In the genomic region with DNA sequence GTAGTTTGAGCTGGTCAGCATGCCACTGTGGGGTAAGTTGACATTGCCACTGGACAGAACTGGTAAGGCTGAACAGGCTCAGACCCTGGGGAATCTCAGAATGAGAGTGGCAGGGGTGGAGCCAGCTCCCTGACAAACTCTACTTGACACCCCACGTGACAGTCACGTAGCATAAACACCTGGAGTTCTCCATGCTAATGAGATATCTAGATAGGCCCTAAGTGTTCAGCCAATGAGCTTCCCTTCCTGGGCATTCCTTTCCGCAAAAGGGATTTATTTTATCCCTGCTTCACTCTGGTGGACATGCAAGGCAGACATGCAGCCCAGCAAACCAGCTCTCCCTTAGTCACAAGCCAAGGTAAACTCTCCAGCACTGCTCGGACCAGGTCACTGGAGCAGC, we compare ENCODE assay signal across 22 mouse cellular contexts. TPM values are rescaled to one million over a fixed set of nuclear protein-coding genes. Genes with fewer than 3 reads are reported as not detected.
A peak's percentile ranks its signal among the peaks of the same experiment; 100 is the strongest.
DNase-seq lines count a peak whose midpoint lies in the region; ATAC-seq and TF ChIP-seq lines count a peak whose summit lies in the region.
"Had no signal": no experiment of that assay in that cellular context is flagged by ENCODE, and none has a peak within 500 bp of the region (broad histone marks: within the 10 kb centered on the region; RNA-seq: fewer than 3 reads in every experiment).

No protein-coding gene starts in this region.

- H3K4me1 ChIP-seq in heart, embryonic 16.5 days (ENCODE audit: control insufficient read depth, insufficient read depth, low read length) = peaks cover 4% of the 10 kb centered on the region
- 0 out of 2 replicates have a peak, but pooled peaks cover 3% of the 10 kb centered on the region for H3K4me1 ChIP-seq in heart, embryonic 11.5 days (ENCODE audit: control insufficient read depth, insufficient read depth, low read length)
- no peaks in the 10 kb centered on the region for H3K4me1 ChIP-seq in kidney, adult 2 months (ENCODE audit: control insufficient read depth, insufficient read depth, low read length)
- no peaks in the 10 kb centered on the region for H3K4me1 ChIP-seq in lung, postnatal 0 days (ENCODE audit: insufficient read depth, low read depth, low read length)
- H3K4me1 ChIP-seq: embryonic facial prominence, embryonic 12.5 days; hindbrain, embryonic 15.5 days had no signal

- no peak for TF ChIP-seq EP300 in lung, postnatal 0 days (IDR thresholded peaks at IDR 0.05)

- peak; percentile 60 for ATAC-seq in heart, embryonic 16.5 days (replicated peaks; ENCODE audit: extremely low read depth, insufficient read depth, low FRiP score)
- ATAC-seq in heart, embryonic 11.5 days (replicated peaks; ENCODE audit: insufficient number of reproducible peaks, low FRiP score, low TSS enrichment) = no peak; the same call in 1 of the 2 replicates
- ATAC-seq in lung, postnatal 0 days = no peak
- no peak for ATAC-seq in megakaryocyte progenitor cell, adult 5-6 weeks (replicated peaks; ENCODE audit: poor library complexity)
- ATAC-seq: activated CD4-positive, CD25-positive, alpha-beta regulatory T cell, adult 4 months; forebrain, embryonic 15.5 days; Patski had no signal

- no peaks in the 10 kb centered on the region for H3K9me3 ChIP-seq in heart, embryonic 16.5 days (replicated peaks; ENCODE audit: control insufficient read depth, low read length)
- H3K9me3 ChIP-seq in heart, embryonic 11.5 days (replicated peaks; ENCODE audit: control insufficient read depth, low read length) = no peaks in the 10 kb centered on the region
- no peaks in the 10 kb centered on the region for H3K9me3 ChIP-seq in lung, postnatal 0 days (ENCODE audit: low read length)
- H3K9me3 ChIP-seq: embryonic facial prominence, embryonic 12.5 days; forebrain, embryonic 15.5 days; heart, embryonic 15.5 days; hindbrain, embryonic 15.5 days had no signal

- H3K27me3 ChIP-seq in heart, embryonic 16.5 days (ENCODE audit: control insufficient read depth, insufficient read depth, low read length) = no peaks in the 10 kb centered on the region
- H3K27me3 ChIP-seq in heart, embryonic 11.5 days (ENCODE audit: control insufficient read depth, insufficient read depth, low read length) = no peaks in the 10 kb centered on the region
- H3K27me3 ChIP-seq in kidney, adult 2 months (replicated peaks; ENCODE audit: control insufficient read depth, insufficient read depth, low read length) = no peaks in the 10 kb centered on the region
- no peaks in the 10 kb centered on the region for H3K27me3 ChIP-seq in lung, postnatal 0 days (replicated peaks; ENCODE audit: insufficient read depth, low read length)
- H3K27me3 ChIP-seq: CH12.LX; embryonic facial prominence, embryonic 12.5 days; forebrain, embryonic 15.5 days; heart, embryonic 15.5 days; hindbrain, embryonic 15.5 days; Patski had no signal

- peak; percentile 16 for DNase-seq in kidney, adult 2 months
- no peak for DNase-seq in kidney, postnatal 10 days
- DNase-seq in lung, adult 18-20 months = peak; percentile 33 to 60
- DNase-seq in lung, postnatal 0 days (ENCODE audit: low spot score) = no peak
- DNase-seq: adrenal gland, postnatal 14 days; cerebellum, adult 11-12 months; cerebellum, adult 9-10 months; cerebellum, postnatal 25 days; gastrocnemius, postnatal 36 days; heart, adult 2 months; heart, postnatal 36 days had no signal

- no peak overlapping the region for H3K4me2 ChIP-seq in heart, embryonic 16.5 days (ENCODE audit: low read depth, low read length)
- no peak overlapping the region for H3K4me2 ChIP-seq in heart, embryonic 11.5 days
- H3K4me2 ChIP-seq in lung, postnatal 0 days (replicated peaks; ENCODE audit: low read depth, low read length) = no peak overlapping the region
- H3K4me2 ChIP-seq: embryonic facial prominence, embryonic 12.5 days; forebrain, embryonic 15.5 days; heart, embryonic 15.5 days; hindbrain, embryonic 15.5 days had no signal

- TF ChIP-seq CTCF in kidney, adult 2 months (conservative IDR thresholded peaks at IDR 0.05; ENCODE audit: insufficient read depth, insufficient read length, low read depth, low read length) = no peak
- TF ChIP-seq CTCF in lung, postnatal 0 days (IDR thresholded peaks at IDR 0.05) = no peak

- no peak overlapping the region; the same call in 1 of the 2 replicates for H3K9ac ChIP-seq in heart, embryonic 16.5 days (ENCODE audit: low read length)
- no peak overlapping the region for H3K9ac ChIP-seq in heart, embryonic 11.5 days (ENCODE audit: low read depth, low read length)
- H3K9ac ChIP-seq in lung, postnatal 0 days (replicated peaks; ENCODE audit: low read depth) = no peak overlapping the region
- H3K9ac ChIP-seq: embryonic facial prominence, embryonic 12.5 days; forebrain, embryonic 15.5 days; heart, embryonic 15.5 days; hindbrain, embryonic 15.5 days had no signal

- 21% methylated on average over 4 of the region's 4 CpGs for WGBS in heart, embryonic 16.5 days
- WGBS in heart, embryonic 11.5 days (ENCODE audit: insufficient replicate concordance) = 31% methylated on average over 4 of the region's 4 CpGs
- WGBS in kidney, adult 2 months = 58% methylated on average over 4 of the region's 4 CpGs
- 43% methylated on average over 4 of the region's 4 CpGs for WGBS in lung, postnatal 0 days

- H3K27ac ChIP-seq in heart, embryonic 16.5 days (ENCODE audit: low read length) = no peak overlapping the region
- no peak overlapping the region for H3K27ac ChIP-seq in heart, embryonic 11.5 days (ENCODE audit: low read depth, low read length)
- H3K27ac ChIP-seq in kidney, adult 2 months (ENCODE audit: insufficient read depth, low read depth, low read length) = no peak overlapping the region
- no peak overlapping the region for H3K27ac ChIP-seq in lung, postnatal 0 days (ENCODE audit: low read length)
- H3K27ac ChIP-seq: embryonic facial prominence, embryonic 12.5 days; forebrain, embryonic 15.5 days; heart, adult 2 months; heart, embryonic 15.5 days; hindbrain, embryonic 15.5 days had no signal

- TF ChIP-seq POLR2A in kidney, adult 2 months (IDR thresholded peaks at IDR 0.05; ENCODE audit: low read depth, low read length) = no peak

- no peak overlapping the region for H3K4me3 ChIP-seq in heart, embryonic 16.5 days (ENCODE audit: low read length)
- H3K4me3 ChIP-seq in heart, embryonic 11.5 days (ENCODE audit: low read depth, low read length) = no peak overlapping the region
- no peak overlapping the region for H3K4me3 ChIP-seq in kidney, adult 2 months (ENCODE audit: insufficient read depth, low read depth, low read length)
- no peak overlapping the region for H3K4me3 ChIP-seq in lung, postnatal 0 days (ENCODE audit: low read depth, low read length)
- H3K4me3 ChIP-seq: embryonic facial prominence, embryonic 12.5 days; forebrain, embryonic 15.5 days; heart, adult 2 months; heart, embryonic 15.5 days; hindbrain, embryonic 15.5 days had no signal

- no peaks in the 10 kb centered on the region for H3K36me3 ChIP-seq in heart, embryonic 16.5 days (ENCODE audit: control insufficient read depth, insufficient read depth)
- H3K36me3 ChIP-seq in heart, embryonic 11.5 days (ENCODE audit: control insufficient read depth, insufficient read depth, low read length) = no peaks in the 10 kb centered on the region
- no peaks in the 10 kb centered on the region for H3K36me3 ChIP-seq in kidney, adult 2 months (ENCODE audit: control insufficient read depth, insufficient read depth, low read length)
- no peaks in the 10 kb centered on the region for H3K36me3 ChIP-seq in lung, postnatal 0 days (ENCODE audit: insufficient read depth, low read length)
- H3K36me3 ChIP-seq: embryonic facial prominence, embryonic 12.5 days; forebrain, embryonic 15.5 days; heart, embryonic 15.5 days; hindbrain, embryonic 15.5 days had no signal

RNA-seq across cellular contexts. Expression of a gene that starts 16.0 kb away (rescaled TPM):
- polyA plus RNA-seq in heart, embryonic 16.5 days (2015; fragmentation: Nextera tagmentation; extraction: Ambion mirVana) = 2.5 and 3.8 TPM in 2 replicates
- 0.97 and 1.4 TPM in 2 replicates for polyA plus RNA-seq in heart, embryonic 11.5 days (2014; fragmentation: Nextera tagmentation; extraction: Ambion mirVana)
- polyA plus RNA-seq in kidney, adult 2 months (2012; rRNA removed) = 0.02 and 0.03 TPM in 2 replicates
- polyA plus RNA-seq in lung, postnatal 0 days (2015; fragmentation: Nextera tagmentation; extraction: Ambion mirVana) = 16.6 and 17.1 TPM in 2 replicates
- not detected in 2 replicates for total RNA-seq in megakaryocyte progenitor cell, adult 5-6 weeks (2015)
- 0.17 TPM in 1 of 2 replicates, not detected in the other for total RNA-seq in megakaryocyte progenitor cell, adult 5-6 weeks (2017)
- total RNA-seq: adrenal gland, postnatal 14 days had no signal
- polyA plus RNA-seq: activated CD4-positive, CD25-positive, alpha-beta regulatory T cell, adult 4 months; forebrain, embryonic 15.5 days; hindbrain, embryonic 11.5 days; hindbrain, embryonic 15.5 days had no signal

Comparison
In these comparisons a context has a peak if more than half of its experiments do, and no peak if none do; other contexts are left out.
1. DNase-seq: peak in kidney, adult 2 months (single experiment) and lung, adult 18-20 months (2 of 2); none in kidney, postnatal 10 days (single experiment) and lung, postnatal 0 days (single experiment).